Mouse (Mus musculus) yolk sac, embryonic 10.5 days (tissue): ENCODE results near the gene Ticam1.

Source experiments
- DNase-seq: peaks from one replicate; pipeline ENCODE4 v3.0.0-alpha.2; 2017; ENCODE audit warnings: low spot score

Ticam1 gene

GRCm38 (mm10) chr17:56290388-56291170 is 14.0 kb upstream of the Ticam1 start:
- DNase-seq, result peak; percentile 97

DNA sequence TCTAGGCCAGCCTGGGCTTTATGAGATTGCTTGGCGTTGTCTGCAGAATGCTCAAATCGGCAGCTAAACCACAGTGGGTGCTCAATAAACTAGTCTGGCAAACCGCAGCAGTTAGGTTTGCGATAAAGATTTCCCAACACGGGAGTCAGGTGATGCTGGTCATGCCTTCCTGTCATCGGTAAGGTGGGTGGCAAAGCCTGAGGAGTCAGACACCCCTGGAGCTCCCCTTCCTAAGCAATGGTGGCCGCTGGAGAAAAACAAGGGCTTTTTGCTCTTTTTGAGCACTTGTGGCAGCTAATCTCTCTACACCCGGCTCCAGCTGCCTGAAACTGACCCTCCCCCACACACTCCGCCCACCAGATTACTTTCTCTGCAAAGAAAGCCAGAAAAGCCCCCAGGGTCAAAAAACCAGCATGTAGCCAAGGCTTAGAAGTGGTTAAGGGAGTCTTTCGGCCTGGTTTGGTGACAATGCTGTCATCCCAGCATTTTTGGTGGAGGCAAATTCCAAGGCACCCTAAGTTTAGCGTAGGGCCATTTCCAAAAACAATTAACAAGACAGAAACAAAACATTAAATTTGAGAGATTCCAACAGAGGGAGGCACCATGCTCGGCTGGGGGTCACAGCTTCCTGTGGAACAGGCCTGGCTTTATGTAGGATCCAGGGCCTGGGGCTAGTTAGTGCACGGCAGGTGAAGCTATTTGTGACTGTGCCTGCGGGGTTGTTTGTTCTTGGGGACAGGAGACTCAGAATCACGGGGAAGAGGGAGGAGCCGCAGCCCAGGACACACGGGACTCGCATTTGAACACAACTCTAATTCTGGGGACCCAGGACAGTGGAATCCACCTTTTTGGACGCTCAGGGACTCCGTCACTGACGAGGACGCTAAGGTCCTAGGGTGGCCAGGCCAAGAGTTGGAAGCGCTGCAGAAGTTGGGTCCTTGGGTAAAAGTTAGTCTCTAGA is 13.1 kb upstream of the Ticam1 start:
- peak; percentile 81 for DNase-seq

- DNase-seq, result no peak
These were observed 12.3 kb upstream of the Ticam1 start for GRCm38 (mm10) chr17:56288866-56289265.

GRCm38 (mm10) chr17:56287830-56288229 is 11.2 kb upstream of the Ticam1 start:
- DNase-seq, result peak; percentile 91

- DNase-seq, result no peak
These were observed 9.4 kb upstream of the Ticam1 start for GRCm38 (mm10) chr17:56285995-56286394.

DNA sequence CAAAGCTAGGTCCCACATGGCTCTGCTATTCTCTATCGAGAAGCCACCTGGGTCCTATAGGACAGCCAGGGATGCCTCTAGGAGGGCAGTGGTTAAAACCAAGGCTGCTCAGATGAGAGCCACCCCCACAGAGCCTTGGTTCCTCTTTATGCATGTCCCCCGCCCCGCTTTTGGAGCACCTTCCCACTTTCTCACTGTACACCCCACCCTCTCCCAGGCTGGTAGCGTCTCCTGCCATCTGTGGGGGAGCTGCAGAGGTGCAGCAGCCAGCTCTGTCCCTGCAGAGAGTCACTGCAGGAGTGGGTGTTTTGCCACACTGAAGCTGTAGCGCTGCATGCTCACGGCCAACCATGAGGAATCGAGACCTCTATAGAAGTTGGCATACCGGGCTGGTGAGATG is 6.7 kb upstream of the Ticam1 start:
- DNase-seq, result no peak

DNA sequence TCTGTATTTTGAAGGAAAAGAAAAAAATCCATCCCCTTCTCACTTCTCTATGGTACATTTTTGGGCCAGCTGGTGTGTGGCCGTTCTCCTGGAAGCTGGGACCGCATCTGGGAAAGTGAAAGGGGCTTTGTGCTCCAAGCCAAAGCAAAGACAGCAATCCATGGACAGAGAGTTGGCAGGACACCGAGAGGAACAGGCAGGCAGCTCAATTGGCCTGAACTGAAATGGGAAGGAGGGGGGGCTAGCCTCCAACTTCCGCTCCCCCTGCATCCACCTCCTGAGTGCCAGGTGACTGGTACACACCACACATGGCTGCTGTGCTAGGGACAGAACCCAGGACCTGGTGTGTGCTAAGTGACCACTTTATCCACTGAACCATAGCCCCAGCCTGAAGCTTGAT is 6.2 kb upstream of the Ticam1 start:
- DNase-seq, result no peak

- DNase-seq, result no peak
These were observed 4.6 kb upstream of the Ticam1 start for GRCm38 (mm10) chr17:56281193-56281592.

DNA sequence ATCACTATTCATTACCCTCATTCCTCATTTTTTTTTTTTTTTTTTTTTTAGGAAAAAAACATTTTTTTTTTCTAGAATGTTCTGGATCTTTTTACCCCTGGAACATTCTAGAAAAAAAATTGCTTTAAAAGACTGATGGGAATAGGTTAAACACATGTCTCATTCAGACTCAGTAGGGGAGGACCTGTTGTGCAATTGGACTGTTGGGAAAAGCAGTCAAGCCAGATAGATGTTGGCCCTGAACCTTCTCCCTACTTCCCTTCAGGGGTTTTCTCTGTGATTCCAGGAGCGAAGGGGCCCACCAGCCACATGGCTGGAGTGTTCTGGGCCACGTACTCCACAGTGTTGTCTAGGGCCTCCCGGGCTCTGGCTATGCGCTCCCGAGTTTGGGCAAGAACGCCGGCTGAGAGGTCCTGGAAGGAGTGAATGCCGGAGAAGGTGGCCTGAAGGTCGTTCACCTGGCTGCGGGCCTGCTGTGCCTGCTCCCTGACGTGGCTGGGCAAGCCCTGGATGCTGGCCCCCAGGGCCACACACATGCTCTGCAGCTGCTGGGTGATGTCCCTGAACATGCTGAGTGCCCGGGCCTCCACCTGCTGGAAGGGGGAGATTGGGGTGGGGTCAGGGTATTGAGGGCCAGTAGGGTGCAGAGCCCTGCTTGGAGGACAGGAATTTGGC is 3.0 kb upstream of the Ticam1 start:
- DNase-seq, result no peak

DNA sequence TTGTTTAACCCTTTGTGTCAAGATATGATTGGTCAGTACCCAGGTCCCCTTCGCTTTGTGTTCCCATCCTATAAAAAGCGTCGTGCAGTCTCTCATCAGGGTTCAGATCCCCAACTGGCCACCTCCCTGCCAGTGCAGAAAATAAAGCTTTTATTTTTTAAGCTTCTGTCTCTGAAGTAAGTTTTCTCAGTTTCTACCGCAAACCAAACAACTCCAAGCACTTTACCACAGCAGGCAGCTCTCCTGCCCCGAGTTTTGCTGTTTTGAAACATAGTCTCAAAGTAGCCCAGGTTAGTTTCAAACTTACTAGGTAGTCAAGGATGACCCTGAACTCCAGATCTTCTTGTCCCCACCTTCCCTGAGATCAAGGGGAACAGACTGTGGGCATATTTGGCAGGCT is 1.8 kb upstream of the Ticam1 start:
- peak; percentile 55 for DNase-seq

GRCm38 (mm10) chr17:56277567-56277893 is 944 bp upstream of the Ticam1 start:
- DNase-seq, result no peak

DNA sequence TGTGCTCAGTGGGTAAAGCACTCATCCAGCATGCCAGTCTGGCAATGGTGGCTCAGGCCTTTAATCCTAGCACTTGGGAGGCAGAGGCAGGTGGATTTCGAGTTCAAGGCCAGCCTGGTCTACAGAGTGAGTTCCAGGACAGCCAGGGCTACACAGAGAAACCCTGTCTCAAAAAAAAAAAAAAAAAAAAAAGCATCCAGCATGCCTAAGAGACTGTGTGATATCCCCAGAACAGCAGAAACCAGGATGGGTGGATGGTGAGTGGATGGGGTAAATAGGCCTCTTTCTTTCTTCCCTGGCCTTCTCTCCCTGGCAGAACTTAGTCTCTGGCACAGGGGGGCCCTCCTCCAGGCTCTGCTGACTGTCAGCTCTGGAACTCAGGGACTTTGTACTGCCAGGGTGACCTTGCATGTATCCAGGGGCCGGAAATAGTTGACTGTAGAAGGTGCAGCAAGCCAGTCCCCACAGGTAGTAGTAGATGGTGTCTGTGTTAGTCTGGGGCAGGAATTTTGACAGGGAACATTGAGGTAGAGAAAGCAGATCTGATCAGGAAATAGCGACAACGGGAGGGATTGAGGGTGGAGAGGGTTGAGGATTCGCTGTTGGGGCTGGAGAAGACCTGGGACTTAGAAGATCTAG is 625 bp downstream of the Ticam1 start:
- DNase-seq, result peak; percentile 76

DNA sequence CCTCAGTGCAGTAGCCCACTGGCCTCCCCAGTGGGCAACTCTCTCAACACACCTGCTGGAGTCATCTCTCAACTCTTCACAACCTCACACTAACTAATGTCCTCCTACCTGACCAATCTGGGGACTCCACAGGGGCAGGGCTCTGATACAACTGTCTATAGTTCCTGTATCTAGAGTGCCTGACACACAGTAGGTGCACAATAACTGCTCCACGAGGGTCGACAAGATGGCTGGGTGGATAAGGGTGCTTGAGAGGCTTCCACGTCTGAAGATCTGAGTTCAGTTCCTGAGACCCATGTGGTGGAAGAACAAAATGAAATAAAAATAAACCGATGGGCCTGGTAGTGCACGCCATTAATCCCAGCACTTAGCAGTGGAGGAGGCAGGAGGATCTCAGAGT is 2.6 kb downstream of the Ticam1 start:
- DNase-seq, result no peak

DNA sequence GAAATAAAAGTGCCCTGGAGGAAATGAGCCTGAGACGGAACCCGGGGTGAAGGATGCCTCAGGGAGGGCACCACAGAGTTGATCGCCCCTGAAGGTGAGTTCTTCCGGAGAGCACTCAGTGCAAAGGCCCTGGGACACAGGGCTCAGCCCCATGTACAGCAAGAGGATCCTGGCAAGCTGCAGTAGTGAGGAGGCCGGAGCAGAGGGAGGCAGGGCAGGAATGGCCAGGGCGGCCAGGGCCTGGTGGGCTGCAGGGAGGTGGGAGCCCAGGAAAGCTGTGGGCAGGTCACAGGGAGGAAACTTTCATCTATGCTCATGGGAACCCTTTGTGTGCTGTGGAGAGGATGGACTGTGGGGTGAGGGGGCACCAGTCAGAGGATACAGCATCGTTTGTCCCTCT is 3.1 kb downstream of the Ticam1 start:
- DNase-seq, result no peak

GRCm38 (mm10) chr17:56272644-56273043 is 3.9 kb downstream of the Ticam1 start:
- no peak for DNase-seq

GRCm38 (mm10) chr17:56271609-56272253 is 4.9 kb downstream of the Ticam1 start:
- DNase-seq, result no peak

DNA sequence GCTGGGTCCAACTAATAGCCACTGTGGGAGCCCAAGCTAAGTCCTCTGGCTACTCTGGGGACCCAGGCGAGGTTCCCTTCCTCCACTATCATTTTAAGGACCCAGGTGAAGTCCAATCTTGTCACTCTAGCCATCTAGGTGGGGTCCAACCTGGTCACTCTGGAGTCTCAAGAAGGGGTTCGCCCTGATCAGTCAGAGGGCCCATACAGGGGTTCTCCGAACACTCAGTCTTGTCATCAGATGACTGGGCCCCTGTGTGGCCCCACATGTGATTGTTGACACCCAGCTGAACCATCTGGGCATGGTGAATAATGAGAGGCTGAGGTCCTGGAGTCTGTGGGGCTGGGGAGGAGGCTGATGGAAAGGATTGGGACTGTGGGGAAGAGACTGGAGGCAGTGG is 6.8 kb downstream of the Ticam1 start:
- DNase-seq, result peak; percentile 8

GRCm38 (mm10) chr17:56269153-56269630 is 7.4 kb downstream of the Ticam1 start:
- peak; percentile 85 for DNase-seq

DNA sequence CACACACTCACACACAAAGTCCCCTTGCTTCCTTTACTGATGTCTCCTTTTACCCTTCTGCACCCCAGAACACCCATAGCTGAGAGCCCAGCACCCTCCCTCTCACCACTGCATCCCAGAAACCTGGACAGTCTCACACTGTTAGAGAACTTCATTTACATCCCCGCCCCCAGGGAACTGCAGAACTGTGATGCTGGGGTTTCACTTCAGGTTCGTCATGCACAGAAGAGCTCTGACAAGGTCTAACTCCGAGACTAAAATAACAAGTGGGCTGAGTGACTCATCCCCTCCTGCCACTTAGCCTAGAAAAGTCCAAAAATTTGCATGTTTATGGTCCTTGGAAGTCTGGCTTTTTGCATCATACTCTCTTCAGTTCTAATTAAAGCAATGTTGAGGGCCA is 10.3 kb downstream of the Ticam1 start:
- no peak for DNase-seq

GRCm38 (mm10) chr17:56265869-56266268 is 10.7 kb downstream of the Ticam1 start:
- no peak for DNase-seq

- DNase-seq, result no peak
These were observed 11.6 kb downstream of the Ticam1 start for GRCm38 (mm10) chr17:56265011-56265410.
